Mouse (Mus musculus) embryonic facial prominence, embryonic 12.5 days (tissue): ENCODE results near the gene Vwa8. TPM values are rescaled to one million over a fixed set of nuclear protein-coding genes. Genes with fewer than 3 reads are reported as not detected.
"Not testable (repeated sequence)": the region's sequence is repeated elsewhere in the genome, so short reads cannot be mapped to it uniquely, and the experiment has no call there.

Source experiments
- ATAC-seq: fragments of 200-750 bp; cut with Nextera tagmentation; 2 replicates; pipeline ENCODE4 v1.8.0; 2017; ENCODE audit not compliant: insufficient number of reproducible peaks, insufficient read depth, low FRiP score, low TSS enrichment
- H3K27ac ChIP-seq: fragments of 300-500 bp; sonication (generic); 2 replicates; pipeline ENCODE4 v1.5.1; 2016; ENCODE audit warnings: mild to moderate bottlenecking
- H3K27me3 ChIP-seq: fragments of 300-500 bp; sonication (generic); 2 replicates; pipeline ENCODE4 v1.6.1; 2016; ENCODE audit warnings: mild to moderate bottlenecking, moderate library complexity
- H3K36me3 ChIP-seq: fragments of 300-500 bp; sonication (generic); 2 replicates; pipeline ENCODE4 v1.6.1; 2016; ENCODE audit warnings: mild to moderate bottlenecking
- H3K4me1 ChIP-seq: fragments of 300-500 bp; sonication (generic); 2 replicates; pipeline ENCODE4 v1.6.1; 2016
- H3K4me2 ChIP-seq: fragments of 300-500 bp; sonication (generic); replicated peaks from 2 replicates; pipeline ENCODE4 v1.6.1; 2016; ENCODE audit warnings: mild to moderate bottlenecking, moderate library complexity
- H3K4me3 ChIP-seq: fragments of 300-500 bp; sonication (generic); 2 replicates; pipeline ENCODE4 v1.5.1; 2016; ENCODE audit warnings: mild to moderate bottlenecking
- H3K9ac ChIP-seq: fragments of 300-500 bp; sonication (generic); 2 replicates; pipeline ENCODE4 v1.6.1; 2016; ENCODE audit warnings: mild to moderate bottlenecking, moderate library complexity
- H3K9me3 ChIP-seq: fragments of 300-500 bp; sonication (generic); 2 replicates; pipeline ENCODE4 v1.6.1; 2016; ENCODE audit warnings: mild to moderate bottlenecking, moderate library complexity
- WGBS: fragments of 180-500 bp; shearing (Covaris S2); methylation state at CpG from one replicate; pipeline ENCODE4 v1.1.7; 2016; 5-methylcytosine and 5-hydroxymethylcytosine counted together
- polyA plus RNA-seq: library from polyadenylated mRNA; unstranded; fragments of >200 nt; fragmentation: Nextera tagmentation; extraction: Ambion mirVana; gene quantifications from 2 replicates; pipeline ENCODE4 v1.2.1, GENCODE M21; 2016

The Vwa8 gene
- polyA plus RNA-seq, 1 experiment from 2014 or later: 10.6 TPM

DNA sequence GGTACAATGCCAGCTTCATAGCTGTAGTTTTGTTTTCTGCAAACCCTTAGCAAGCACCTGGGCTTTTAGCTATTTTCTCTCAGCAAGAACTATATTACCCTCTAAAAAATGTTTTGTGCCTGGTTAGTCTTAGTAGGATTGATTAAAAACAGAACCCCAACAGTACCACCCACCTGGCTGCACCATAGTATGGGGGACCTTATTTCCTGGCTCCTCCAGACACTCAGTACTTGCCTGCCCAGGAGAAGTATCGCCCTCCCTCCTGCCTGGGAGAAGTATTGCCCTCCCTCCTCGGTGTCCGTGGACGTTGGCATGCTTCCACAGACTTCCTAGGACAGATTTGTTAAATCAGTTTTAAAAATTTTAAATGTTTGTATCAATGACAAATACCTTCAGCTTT is 144.7 kb downstream of the Vwa8 start:
- 46% methylated on average over 4 of the region's 4 CpGs for WGBS
- Histone ChIP-seq H3K9ac (no peak overlapping the region), H3K27ac (no peak overlapping the region), H3K4me1 (no peaks in the 10 kb centered on the region), H3K4me2 (no peak overlapping the region), H3K27me3 (no peaks in the 10 kb centered on the region), H3K36me3 (no peaks in the 10 kb centered on the region), H3K4me3 (no peak overlapping the region), H3K9me3 (no peaks in the 10 kb centered on the region)
- ATAC-seq: no peak

DNA sequence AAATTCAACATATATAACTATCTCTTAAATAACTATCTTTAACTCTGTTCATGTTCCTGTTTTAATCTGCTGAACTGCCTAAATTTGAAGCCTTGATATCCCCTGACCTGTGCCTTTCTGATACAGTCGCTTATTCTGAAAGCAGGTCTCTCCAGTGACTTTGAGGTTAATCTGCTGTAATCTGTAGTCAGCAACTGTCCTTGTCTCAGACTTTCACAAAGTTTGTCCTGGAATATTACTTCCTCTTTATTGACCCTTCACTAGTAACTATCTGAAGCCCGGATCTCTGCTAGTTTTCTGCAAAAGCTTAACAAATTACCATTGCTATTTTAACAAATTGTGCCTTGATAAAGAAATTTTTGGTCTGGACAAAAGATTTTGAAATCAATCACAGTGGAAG is 147.5 kb downstream of the Vwa8 start:
- no peak overlapping the region for H3K9ac ChIP-seq
- 97% methylated on average over 2 of the region's 2 CpGs for WGBS

DNA sequence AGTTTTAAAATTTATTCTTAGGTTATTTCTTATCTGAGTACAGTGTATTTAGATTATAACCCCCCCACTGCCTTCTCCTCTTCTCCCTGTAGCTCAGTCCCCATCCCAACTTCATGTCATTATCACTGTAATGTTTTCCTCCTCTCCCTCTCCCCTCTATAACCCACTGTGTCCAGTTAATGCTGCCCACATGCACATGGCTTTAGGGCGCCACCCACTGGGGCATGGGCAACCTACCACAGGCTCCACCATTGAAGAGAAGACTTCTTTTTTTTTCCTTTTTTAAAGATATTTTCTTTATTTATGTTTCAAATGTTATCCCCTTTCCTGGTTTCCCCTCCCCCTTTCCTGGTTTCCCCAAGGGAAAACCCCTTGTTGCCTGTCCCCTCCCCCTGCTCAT is 154.7 kb downstream of the Vwa8 start:
- no peaks in the 10 kb centered on the region for H3K27me3 ChIP-seq
- ATAC-seq: no peak
- H3K9ac ChIP-seq: no peak overlapping the region
- H3K36me3 ChIP-seq: no peaks in the 10 kb centered on the region
- H3K4me3 ChIP-seq: no peak overlapping the region
- no peaks in the 10 kb centered on the region for H3K9me3 ChIP-seq
- H3K27ac ChIP-seq: no peak overlapping the region
- no peaks in the 10 kb centered on the region for H3K4me1 ChIP-seq
- 68% methylated on average over 1 of the region's 1 CpGs for WGBS
- no peak overlapping the region for H3K4me2 ChIP-seq

More for the DNA sequence above, 147.5 kb downstream of the Vwa8 start:
- no peaks in the 10 kb centered on the region for H3K27me3 ChIP-seq
- no peak overlapping the region for H3K27ac ChIP-seq
- H3K4me3 ChIP-seq: no peak overlapping the region
- H3K4me2 ChIP-seq: no peak overlapping the region
- no peaks in the 10 kb centered on the region for H3K4me1 ChIP-seq
- no peaks in the 10 kb centered on the region for H3K9me3 ChIP-seq
- H3K36me3 ChIP-seq: no peaks in the 10 kb centered on the region
- ATAC-seq: no peak

DNA sequence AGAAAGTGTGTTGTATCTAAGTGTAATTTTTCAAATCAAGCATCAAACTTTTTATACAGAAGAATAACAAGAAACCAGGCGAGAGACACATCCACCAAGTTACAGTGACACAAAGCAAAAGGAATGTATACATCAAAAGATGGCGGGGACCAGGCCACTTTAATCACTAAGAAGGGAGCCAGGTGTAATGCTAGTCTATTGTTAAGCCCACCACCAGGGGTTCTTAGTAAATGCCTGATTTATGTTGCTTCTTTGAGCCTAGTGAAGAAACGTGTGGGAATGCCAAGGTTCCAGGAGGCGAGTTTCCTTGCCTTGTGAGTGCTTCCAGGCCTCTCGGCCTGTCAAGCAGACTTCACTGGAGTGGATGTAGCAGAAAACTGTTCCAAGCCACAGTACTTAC is 168.9 kb downstream of the Vwa8 start:
- H3K4me1 ChIP-seq, H3K4me3 ChIP-seq, H3K36me3 ChIP-seq, ATAC-seq, H3K27ac ChIP-seq, H3K9ac ChIP-seq, H3K27me3 ChIP-seq, H3K4me2 ChIP-seq, H3K9me3 ChIP-seq: not testable (repeated sequence)
- WGBS: 81% methylated on average over 5 of the region's 5 CpGs

DNA sequence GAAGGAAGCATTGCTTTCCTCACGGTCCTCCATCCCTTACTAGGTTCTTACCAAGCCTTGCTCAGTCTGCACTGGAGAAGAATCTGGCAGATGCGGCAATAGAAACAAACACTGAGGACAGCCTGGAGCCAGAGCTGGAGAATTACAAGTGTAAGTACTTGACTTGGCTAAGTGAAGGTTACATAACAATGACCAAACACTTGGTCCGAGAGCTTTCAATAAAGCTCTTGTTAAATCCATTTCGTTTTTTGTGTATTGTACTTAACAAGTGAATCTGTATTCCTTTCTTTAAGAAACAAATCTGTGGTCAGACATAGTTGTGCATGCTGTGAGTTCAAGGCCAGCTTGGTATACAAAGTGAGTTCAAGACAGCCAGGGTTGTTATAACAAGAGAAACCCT is 169.7 kb downstream of the Vwa8 start:
- ATAC-seq: no peak
- Histone ChIP-seq H3K27ac (no peak overlapping the region), H3K4me2 (no peak overlapping the region), H3K4me1 (no peaks in the 10 kb centered on the region), H3K27me3 (no peaks in the 10 kb centered on the region), H3K4me3 (no peak overlapping the region), H3K9ac (no peak overlapping the region), H3K36me3 (no peaks in the 10 kb centered on the region), H3K9me3 (no peaks in the 10 kb centered on the region)
- WGBS: 81% methylated on average over 4 of the region's 4 CpGs

DNA sequence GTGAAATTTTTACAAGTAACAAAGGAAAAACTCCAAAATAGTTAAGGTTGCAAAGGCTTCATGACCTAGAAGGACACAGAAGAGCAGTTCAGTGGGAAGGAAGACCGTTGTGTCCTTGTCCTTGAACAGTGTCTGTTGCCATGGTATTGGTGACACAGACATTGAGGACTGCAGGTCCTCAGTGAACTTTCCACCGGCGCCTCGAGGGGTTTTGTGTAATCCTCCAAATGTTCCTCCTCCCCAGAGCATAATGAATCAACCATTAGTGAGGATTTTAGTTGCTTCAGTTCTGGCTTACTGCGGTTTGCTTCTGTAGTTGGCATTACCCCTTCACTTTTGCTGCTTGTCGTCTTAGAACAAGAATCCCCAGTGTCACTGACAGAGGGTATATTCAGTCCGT is 172.9 kb downstream of the Vwa8 start:
- no peak overlapping the region for H3K4me3 ChIP-seq
- no peak for ATAC-seq
- 71% methylated on average over 7 of the region's 7 CpGs for whole genome bisulfite sequencing
- H3K4me2 ChIP-seq: no peak overlapping the region
- H3K9ac ChIP-seq: no peak overlapping the region
- H3K27ac ChIP-seq: no peak overlapping the region
- H3K36me3 ChIP-seq: no peaks in the 10 kb centered on the region
- H3K4me1 ChIP-seq: no peaks in the 10 kb centered on the region
- H3K27me3 ChIP-seq: no peaks in the 10 kb centered on the region
- no peaks in the 10 kb centered on the region for H3K9me3 ChIP-seq

DNA sequence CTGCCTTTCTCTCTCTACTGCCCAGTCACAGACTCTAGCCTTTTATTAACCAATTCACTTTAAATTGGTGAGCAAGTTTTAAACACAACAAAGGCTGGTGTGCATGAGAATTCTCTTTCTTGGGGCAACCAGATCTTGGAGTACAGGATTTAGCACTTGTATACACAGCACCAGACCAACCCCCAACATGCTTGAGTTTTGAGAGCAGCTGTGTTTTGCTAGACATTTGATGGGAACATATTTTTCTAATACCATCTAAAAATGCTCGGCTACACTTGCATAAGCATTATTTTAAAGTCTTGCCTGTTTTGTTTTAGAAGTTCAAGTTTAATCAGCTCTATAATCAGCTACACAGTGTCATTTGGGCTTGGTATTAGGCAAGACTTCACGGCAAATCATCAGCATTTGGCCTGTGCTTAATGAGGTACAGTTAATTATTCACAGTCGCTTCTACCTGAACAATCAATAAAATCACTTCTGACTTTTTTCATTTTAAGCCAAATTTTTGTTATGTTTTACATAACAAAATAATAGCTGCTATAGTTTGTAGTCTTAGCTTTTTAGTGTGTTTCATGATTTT is 180.2 kb downstream of the Vwa8 start:
- no peak overlapping the region for H3K27ac ChIP-seq
- H3K9ac ChIP-seq: no peak overlapping the region
- H3K4me1 ChIP-seq: peaks cover 8% of the 10 kb centered on the region; the same call in 1 of the 2 replicates
- no peaks in the 10 kb centered on the region for H3K27me3 ChIP-seq
- H3K9me3 ChIP-seq: no peaks in the 10 kb centered on the region
- no peaks in the 10 kb centered on the region for H3K36me3 ChIP-seq
- 67% methylated on average over 3 of the region's 3 CpGs for WGBS
- H3K4me2 ChIP-seq: no peak overlapping the region
- ATAC-seq: no peak
- no peak overlapping the region for H3K4me3 ChIP-seq

DNA sequence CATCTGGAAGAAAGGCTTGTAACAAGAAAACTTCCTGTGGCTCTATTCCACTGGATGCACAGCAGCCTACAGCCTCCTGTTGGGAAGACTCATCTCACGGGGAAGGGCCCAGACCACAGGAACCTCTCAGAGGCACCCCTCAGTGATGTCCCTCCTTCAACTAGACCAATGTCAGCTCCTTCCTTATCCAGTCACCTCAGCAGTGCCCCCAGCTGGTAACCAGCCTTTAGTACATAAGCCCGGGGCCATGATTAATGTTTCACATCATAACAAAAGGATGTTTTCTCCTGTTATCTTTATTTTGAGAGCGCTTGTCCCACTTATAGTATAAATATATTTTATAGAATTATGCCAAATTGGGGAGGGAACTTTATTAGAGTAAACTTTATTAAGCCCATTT is 181.9 kb downstream of the Vwa8 start:
- Histone ChIP-seq H3K36me3 (no peaks in the 10 kb centered on the region), H3K4me3 (no peak overlapping the region), H3K9ac (no peak overlapping the region), H3K27ac (no peak overlapping the region), H3K27me3 (no peaks in the 10 kb centered on the region), H3K9me3 (no peaks in the 10 kb centered on the region), H3K4me2 (no peak overlapping the region), H3K4me1 (peaks cover 19% of the 10 kb centered on the region)
- 89% methylated on average over 3 of the region's 3 CpGs for WGBS
- ATAC-seq: no peak

DNA sequence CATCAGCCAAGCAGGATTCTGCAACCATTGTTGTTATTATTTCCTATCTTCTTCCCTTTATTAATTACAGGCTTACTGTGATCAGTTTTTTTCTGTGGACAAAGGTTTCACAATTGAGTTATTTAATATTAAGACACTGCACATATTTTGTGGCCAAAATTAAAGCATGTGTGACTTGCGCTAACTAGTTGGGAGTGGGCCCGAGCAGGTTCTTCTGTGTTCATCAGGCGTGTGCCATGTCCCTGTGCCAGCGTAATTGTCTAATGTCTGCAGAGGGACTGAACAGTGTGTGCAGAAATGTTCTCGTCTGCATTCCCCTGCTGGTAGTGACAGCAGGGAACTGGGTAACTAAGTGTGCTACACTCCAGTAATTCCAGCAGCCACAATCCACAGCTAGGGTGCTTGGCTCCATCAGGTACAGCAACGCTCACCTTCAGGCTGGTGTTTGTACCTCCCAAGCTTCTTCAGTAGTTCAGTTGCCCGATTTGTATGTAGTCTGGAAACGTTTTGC is 182.4 kb downstream of the Vwa8 start:
- Histone ChIP-seq H3K4me2 (no peak overlapping the region), H3K27ac (no peak overlapping the region), H3K36me3 (no peaks in the 10 kb centered on the region), H3K9me3 (no peaks in the 10 kb centered on the region), H3K4me3 (no peak overlapping the region), H3K27me3 (no peaks in the 10 kb centered on the region), H3K4me1 (peaks cover 19% of the 10 kb centered on the region), H3K9ac (no peak overlapping the region)
- no peak for ATAC-seq
- WGBS: 87% methylated on average over 8 of the region's 8 CpGs

DNA sequence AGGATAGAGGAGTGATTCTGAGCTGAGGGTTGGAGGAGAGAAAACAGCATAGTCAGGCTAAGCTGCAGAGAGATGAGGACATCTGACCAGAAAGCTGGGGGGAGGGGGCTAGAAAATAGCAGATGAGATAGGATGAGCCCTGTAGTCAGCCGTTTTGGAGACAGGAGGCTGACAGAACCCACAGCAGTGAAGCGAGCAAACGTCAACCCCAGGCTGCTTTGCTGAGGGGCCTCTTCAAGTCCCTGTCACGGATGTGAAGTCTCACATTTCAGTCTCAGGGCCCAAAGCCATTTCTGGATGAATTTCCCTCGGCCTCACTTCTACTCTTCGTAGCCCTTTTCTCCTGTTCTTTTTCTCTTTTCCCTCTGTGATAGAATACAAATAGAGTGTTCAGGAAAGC is 184.5 kb downstream of the Vwa8 start:
- no peak for ATAC-seq
- 37% methylated on average over 6 of the region's 6 CpGs for WGBS
- no peak overlapping the region for H3K27ac ChIP-seq

DNA sequence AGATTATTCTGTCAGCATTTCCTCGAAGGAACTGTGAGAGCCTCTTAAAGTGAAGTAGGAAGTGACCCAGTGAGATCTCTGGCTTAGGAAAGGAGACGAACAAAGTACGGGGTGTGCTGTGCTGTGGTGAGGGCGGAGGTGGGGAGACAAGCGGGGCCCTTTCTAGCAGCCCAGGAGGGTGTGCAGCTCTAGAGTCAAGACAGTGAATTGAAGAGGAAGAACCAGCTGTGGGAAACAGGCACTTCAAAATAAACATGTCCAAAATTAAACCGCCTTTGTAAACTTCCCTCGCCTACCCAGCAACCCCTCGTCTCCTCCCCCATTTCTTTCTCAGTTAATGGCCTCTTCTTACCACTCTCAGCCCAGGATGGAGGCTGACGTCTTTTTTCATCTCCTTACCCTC is 185.7 kb downstream of the Vwa8 start:
- Histone ChIP-seq H3K4me1 (peaks cover 19% of the 10 kb centered on the region), H3K9me3 (no peaks in the 10 kb centered on the region), H3K9ac (no peak overlapping the region), H3K4me2 (no peak overlapping the region), H3K27ac (no peak overlapping the region), H3K4me3 (no peak overlapping the region), H3K27me3 (no peaks in the 10 kb centered on the region), H3K36me3 (no peaks in the 10 kb centered on the region)
- WGBS: 49% methylated on average over 9 of the region's 9 CpGs
- ATAC-seq: no peak

More for the DNA sequence above, 184.5 kb downstream of the Vwa8 start:
- Histone ChIP-seq H3K36me3 (no peaks in the 10 kb centered on the region), H3K4me3 (no peak overlapping the region), H3K4me2 (no peak overlapping the region), H3K9ac (no peak overlapping the region), H3K4me1 (peaks cover 19% of the 10 kb centered on the region), H3K9me3 (no peaks in the 10 kb centered on the region), H3K27me3 (no peaks in the 10 kb centered on the region)

DNA sequence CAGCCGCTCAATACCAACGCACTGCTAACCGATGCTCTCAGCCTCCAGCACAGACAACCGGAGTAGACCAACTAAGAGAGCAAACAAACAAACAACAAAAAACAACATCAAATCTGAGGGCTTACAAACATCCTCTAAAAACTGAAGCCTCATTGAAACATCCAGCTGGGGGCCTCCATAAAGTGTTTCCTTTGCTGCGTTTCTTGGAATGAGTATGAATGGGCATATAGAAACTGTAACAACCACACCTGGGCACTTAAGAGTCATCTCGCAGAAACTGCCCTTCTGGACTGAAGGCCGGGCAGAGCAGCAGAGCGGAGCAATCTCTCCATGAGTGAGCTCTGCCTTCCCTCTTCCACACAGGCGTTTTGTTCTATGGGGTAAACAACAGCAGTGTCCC is 186.7 kb downstream of the Vwa8 start:
- WGBS: 87% methylated on average over 9 of the region's 9 CpGs
- Histone ChIP-seq H3K4me1 (peaks cover 19% of the 10 kb centered on the region), H3K27me3 (no peaks in the 10 kb centered on the region), H3K27ac (no peak overlapping the region), H3K4me3 (no peak overlapping the region), H3K9ac (no peak overlapping the region), H3K4me2 (no peak overlapping the region), H3K36me3 (no peaks in the 10 kb centered on the region), H3K9me3 (no peaks in the 10 kb centered on the region)
- ATAC-seq: no peak

DNA sequence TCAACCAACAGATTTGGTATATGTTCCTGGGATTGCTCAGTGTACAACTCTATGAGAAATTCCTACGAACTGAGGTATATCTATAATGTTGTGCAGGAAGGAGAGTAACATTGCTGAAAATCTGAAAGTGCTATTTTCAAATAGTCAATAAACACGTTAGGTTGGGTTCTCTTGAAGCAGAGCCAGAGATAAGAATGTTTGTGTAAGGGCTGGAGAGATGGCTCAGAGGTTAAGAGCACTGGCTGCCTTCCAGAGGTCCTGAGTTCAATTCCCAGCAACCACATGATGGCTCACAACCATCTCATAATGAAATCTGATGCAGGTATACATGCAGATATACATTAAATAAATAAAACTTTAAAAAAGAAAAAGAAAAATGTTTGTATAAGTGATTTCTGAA is 198.3 kb downstream of the Vwa8 start:
- Histone ChIP-seq H3K9ac (no peak overlapping the region), H3K9me3 (no peaks in the 10 kb centered on the region), H3K4me1 (no peaks in the 10 kb centered on the region), H3K36me3 (no peaks in the 10 kb centered on the region), H3K4me3 (no peak overlapping the region), H3K4me2 (no peak overlapping the region), H3K27ac (no peak overlapping the region), H3K27me3 (no peaks in the 10 kb centered on the region)
- WGBS: 75% methylated on average over 2 of the region's 2 CpGs
- no peak for ATAC-seq
